Mouse (Mus musculus) stomach, postnatal 0 days (tissue): ENCODE measurements around the gene Prkcsh.

ENCODE experiments used
- CTCF ChIP-seq: IDR thresholded peaks from 2 replicates; pipeline ENCODE4 v1.5.1; 2016; ENCODE audit warnings: antibody characterized with exemption, low read depth, mild to moderate bottlenecking, moderate library complexity
- EP300 ChIP-seq: optimal IDR thresholded peaks from 2 replicates; pipeline ENCODE3; 2016; ENCODE audit warnings: antibody characterized with exemption

GRCm38 (mm10) chr9:21959244-21959643 lies 43.4 kb upstream of the Prkcsh start:
- TF ChIP-seq CTCF (no peak), EP300 (no peak)
